In the genomic region with DNA sequence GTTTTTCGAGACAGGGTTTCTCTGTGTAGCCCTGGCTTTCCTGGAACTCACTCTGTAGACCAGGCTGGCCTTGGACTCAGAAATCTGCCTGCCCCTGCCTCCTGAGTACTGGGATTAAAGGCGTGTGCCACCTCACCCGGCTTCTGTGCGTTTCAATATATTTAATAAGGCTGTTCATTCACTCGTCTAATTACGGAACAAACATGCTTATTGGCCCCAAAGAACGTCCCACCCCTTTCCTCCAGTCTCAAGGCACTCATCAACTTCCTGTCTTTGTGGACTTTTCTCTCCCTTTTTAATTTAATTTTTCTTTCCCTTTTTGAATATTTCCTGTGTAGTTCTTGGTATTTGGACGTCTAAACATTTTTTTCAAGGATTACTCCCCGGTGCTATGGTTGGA, we compare ENCODE assay signal across 7 mouse cellular contexts. TPM values are rescaled to one million over a fixed set of nuclear protein-coding genes. Genes with fewer than 3 reads are reported as not detected.
DNase-seq lines count a peak whose midpoint lies in the region; ATAC-seq and TF ChIP-seq lines count a peak whose summit lies in the region.

No protein-coding gene starts in this region.

- peaks cover 19% of the 10 kb centered on the region for H3K4me1 ChIP-seq in forebrain, postnatal 0 days (ENCODE audit: insufficient read depth)
- peaks cover 22% of the 10 kb centered on the region for H3K4me1 ChIP-seq in midbrain, embryonic 14.5 days (ENCODE audit: control insufficient read depth, insufficient read depth, low read length)

- H3K4me2 ChIP-seq in forebrain, postnatal 0 days (ENCODE audit: low read depth): 0 out of 2 replicates have a peak overlapping the region, but pooled peaks have one; percentile 84
- peak overlapping the region; percentile 62; the same call in 1 of the 2 replicates for H3K4me2 ChIP-seq in midbrain, embryonic 14.5 days (ENCODE audit: low read length)

- H3K27ac ChIP-seq in forebrain, postnatal 0 days (ENCODE audit: low read depth, low read length): no peak overlapping the region
- H3K27ac ChIP-seq in midbrain, embryonic 14.5 days (replicated peaks; ENCODE audit: low read depth, low read length): no peak overlapping the region

- TF ChIP-seq CTCF in forebrain, postnatal 0 days (IDR thresholded peaks at IDR 0.05; ENCODE audit: low read depth): no peak

- intact Hi-C loops in left cerebral cortex, postnatal 25 days (cut with DNase I): loop anchor here (2.0 kb wide), 1 partner anchor 14 kb away; the partner anchor contains the start of gene Rab26

- no peaks in the 10 kb centered on the region for H3K36me3 ChIP-seq in forebrain, postnatal 0 days (ENCODE audit: insufficient read depth)
- H3K36me3 ChIP-seq in midbrain, embryonic 14.5 days (ENCODE audit: control insufficient read depth, insufficient read depth, low read length): 0 out of 2 replicates have a peak, but pooled peaks cover 2% of the 10 kb centered on the region

- no peak for ATAC-seq in forebrain, postnatal 0 days
- no peak for ATAC-seq in midbrain, embryonic 14.5 days (ENCODE audit: low FRiP score, low TSS enrichment)

- H3K27me3 ChIP-seq in forebrain, postnatal 0 days (ENCODE audit: insufficient read depth, low read length): no peaks in the 10 kb centered on the region
- H3K27me3 ChIP-seq in midbrain, embryonic 14.5 days (ENCODE audit: control insufficient read depth, insufficient read depth, low read length): peaks cover 9% of the 10 kb centered on the region; the same call in 1 of the 2 replicates

- 20% methylated on average over 9 of the region's 9 CpGs for WGBS in forebrain, postnatal 0 days
- WGBS in midbrain, embryonic 14.5 days: 35% methylated on average over 9 of the region's 9 CpGs

- no peak overlapping the region for H3K9ac ChIP-seq in forebrain, postnatal 0 days
- no peak overlapping the region for H3K9ac ChIP-seq in midbrain, embryonic 14.5 days (replicated peaks; ENCODE audit: low read length)

- DNase-seq in 416B (ENCODE audit: low read depth): peak; percentile 75
- DNase-seq in CD4-positive, CD25-positive, alpha-beta regulatory T cell, adult 2 months (ENCODE audit: low read depth, low spot score): peak; percentile 76
- no peak for DNase-seq in forebrain, postnatal 0 days
- DNase-seq in kidney, postnatal 14 days: peak; percentile 35
- DNase-seq in midbrain, embryonic 14.5 days: no peak
- no peak for DNase-seq in right cerebral cortex, postnatal 4 days
- DNase-seq in left cerebral cortex, postnatal 25 days (ENCODE audit: low spot score in 2 of 2): no peak

- no peaks in the 10 kb centered on the region for H3K9me3 ChIP-seq in forebrain, postnatal 0 days (ENCODE audit: low read length)
- H3K9me3 ChIP-seq in midbrain, embryonic 14.5 days (ENCODE audit: control insufficient read depth, low read length): no peaks in the 10 kb centered on the region

- H3K4me3 ChIP-seq in forebrain, postnatal 0 days (ENCODE audit: low read depth, low read length): no peak overlapping the region; the same call in 1 of the 2 replicates
- no peak overlapping the region for H3K4me3 ChIP-seq in midbrain, embryonic 14.5 days (replicated peaks; ENCODE audit: low read depth, low read length)

RNA-seq across cellular contexts. Expression of gene Pkd1, which starts 1.2 kb away (rescaled TPM):
- total RNA-seq in forebrain, postnatal 0 days (2014; rRNA removed): 48.9 and 58.8 TPM in 2 replicates
- polyA plus RNA-seq in forebrain, postnatal 0 days (2015; fragmentation: Nextera tagmentation; extraction: Ambion mirVana): 4.9 and 8.9 TPM in 2 replicates
- polyA plus RNA-seq in midbrain, embryonic 14.5 days (2014; fragmentation: Nextera tagmentation; extraction: Ambion mirVana): 18.0 and 28.3 TPM in 2 replicates
- total RNA-seq in left cerebral cortex, postnatal 25 days (2021): 10 to 100 TPM; 66.4 to 84.7 TPM

RNA-seq across cellular contexts. Expression of gene Rab26, which starts 14.4 kb away (rescaled TPM):
- 5.0 and 7.1 TPM in 2 replicates for total RNA-seq in forebrain, postnatal 0 days (2014; rRNA removed)
- 10.1 and 12.4 TPM in 2 replicates for polyA plus RNA-seq in forebrain, postnatal 0 days (2015; fragmentation: Nextera tagmentation; extraction: Ambion mirVana)
- polyA plus RNA-seq in midbrain, embryonic 14.5 days (2014; fragmentation: Nextera tagmentation; extraction: Ambion mirVana): 4.9 and 6.5 TPM in 2 replicates
- 10 to 100 TPM; 53.4 to 59.5 TPM for total RNA-seq in left cerebral cortex, postnatal 25 days (2021)

RNA-seq across cellular contexts. Expression of gene Traf7, which starts 20.7 kb away (rescaled TPM):
- total RNA-seq in forebrain, postnatal 0 days (2014; rRNA removed): 145 and 168 TPM in 2 replicates
- polyA plus RNA-seq in forebrain, postnatal 0 days (2015; fragmentation: Nextera tagmentation; extraction: Ambion mirVana): 81.4 and 82.0 TPM in 2 replicates
- polyA plus RNA-seq in midbrain, embryonic 14.5 days (2014; fragmentation: Nextera tagmentation; extraction: Ambion mirVana): 86.2 and 90.8 TPM in 2 replicates
- total RNA-seq in left cerebral cortex, postnatal 25 days (2021): 10 to 100 TPM; 75.1 to 77.7 TPM

Comparison
In these comparisons a context has a peak if more than half of its experiments do, and no peak if none do; other contexts are left out.
1. DNase-seq: peak in 416B (single experiment), CD4-positive, CD25-positive, alpha-beta regulatory T cell, adult 2 months (single experiment) and kidney, postnatal 14 days (single experiment); none in forebrain, postnatal 0 days (single experiment), midbrain, embryonic 14.5 days (single experiment), right cerebral cortex, postnatal 4 days (single experiment) and left cerebral cortex, postnatal 25 days (0 of 2).